Mouse (Mus musculus) cerebellum, postnatal 14 days (tissue): Measurements from ENCODE around the gene Gucd1.
"Not testable (repeated sequence)": the region's sequence is repeated elsewhere in the genome, so short reads cannot be mapped to it uniquely, and the experiment has no call there.

Experiments used
- DNase-seq, 2 experiments: peaks; one replicate each; pipeline ENCODE4 v3.0.0; 2021; ENCODE audit warnings: mixed read lengths in 2 of 2

The Gucd1 gene

GRCm38 (mm10) chr10:75500345-75500744 lies 17.4 kb downstream of the Gucd1 start:
- DNase-seq: no peak

- no peak for DNase-seq
Observed at GRCm38 (mm10) chr10:75499791-75500190, 18.0 kb downstream of the Gucd1 start.

GRCm38 (mm10) chr10:75499214-75499613 lies 18.6 kb downstream of the Gucd1 start:
- not testable (repeated sequence) for DNase-seq

GRCm38 (mm10) chr10:75495921-75496320 lies 21.9 kb downstream of the Gucd1 start:
- DNase-seq: no peak

- DNase-seq: no peak
Observed at GRCm38 (mm10) chr10:75495304-75495703, 22.5 kb downstream of the Gucd1 start.

- no peak for DNase-seq
Observed at GRCm38 (mm10) chr10:75491936-75492262, 25.9 kb downstream of the Gucd1 start.

- DNase-seq: no peak
Observed at GRCm38 (mm10) chr10:75491234-75491935, 26.4 kb downstream of the Gucd1 start.

GRCm38 (mm10) chr10:75490731-75491130 lies 27.0 kb downstream of the Gucd1 start:
- no peak for DNase-seq

GRCm38 (mm10) chr10:75489522-75489921 lies 28.2 kb downstream of the Gucd1 start:
- DNase-seq: peak; percentile 36 to 43

- DNase-seq: no peak
Observed at GRCm38 (mm10) chr10:75487131-75487530, 30.6 kb downstream of the Gucd1 start.

- DNase-seq: peak; percentile 90 to 93
Observed at GRCm38 (mm10) chr10:75486086-75486979, 31.4 kb downstream of the Gucd1 start.

GRCm38 (mm10) chr10:75484767-75485166 lies 33.0 kb downstream of the Gucd1 start:
- DNase-seq: no peak

GRCm38 (mm10) chr10:75484066-75484465 lies 33.7 kb downstream of the Gucd1 start:
- DNase-seq: no peak

- DNase-seq: no peak
Observed at GRCm38 (mm10) chr10:75482919-75483483, 34.8 kb downstream of the Gucd1 start.

- no peak for DNase-seq
Observed at GRCm38 (mm10) chr10:75482271-75482670, 35.5 kb downstream of the Gucd1 start.

- DNase-seq: no peak
Observed at GRCm38 (mm10) chr10:75481703-75482102, 36.1 kb downstream of the Gucd1 start.

GRCm38 (mm10) chr10:75479955-75480354 lies 37.8 kb downstream of the Gucd1 start:
- no peak for DNase-seq

- no peak for DNase-seq
Observed at GRCm38 (mm10) chr10:75477034-75477433, 40.7 kb downstream of the Gucd1 start.

GRCm38 (mm10) chr10:75475139-75475850 lies 42.5 kb downstream of the Gucd1 start:
- DNase-seq: not testable (repeated sequence)

- DNase-seq: no peak
Observed at GRCm38 (mm10) chr10:75474571-75474970, 43.2 kb downstream of the Gucd1 start.

- DNase-seq: no peak
Observed at GRCm38 (mm10) chr10:75473411-75473810, 44.4 kb downstream of the Gucd1 start.

GRCm38 (mm10) chr10:75465781-75466550 lies 51.8 kb downstream of the Gucd1 start:
- no peak for DNase-seq
